ENCODE assay signal across 9 mouse cellular contexts in the genomic region with DNA sequence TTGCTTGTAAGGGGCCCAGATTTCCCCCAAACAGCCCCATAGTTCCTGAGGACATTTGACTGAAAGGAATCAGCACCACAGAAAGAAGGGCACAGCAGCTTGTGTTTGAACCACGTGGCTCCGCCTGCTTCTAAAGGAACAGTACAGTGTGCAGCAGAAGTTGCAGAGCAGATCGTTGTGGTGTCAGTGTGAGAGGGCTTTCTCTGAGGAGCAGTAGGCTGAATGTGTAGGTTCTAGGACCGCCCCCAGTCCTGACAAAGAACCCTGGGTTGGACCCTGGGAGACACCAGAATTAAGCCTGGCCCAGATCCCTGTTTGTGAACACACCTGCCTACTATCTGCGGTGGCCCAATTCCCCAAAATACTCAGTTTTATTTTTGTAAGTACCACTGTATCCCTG. TPM values are rescaled to one million over a fixed set of nuclear protein-coding genes. Genes with fewer than 3 reads are reported as not detected.
DNase-seq lines count a peak whose midpoint lies in the region; ATAC-seq and TF ChIP-seq lines count a peak whose summit lies in the region.
"Had no signal": no experiment of that assay in that cellular context is flagged by ENCODE, and none has a peak within 500 bp of the region (broad histone marks: within the 10 kb centered on the region; RNA-seq: fewer than 3 reads in every experiment).

No protein-coding gene starts in this region.

- no peaks in the 10 kb centered on the region for H3K9me3 ChIP-seq in kidney, embryonic 15.5 days (replicated peaks)
- no peaks in the 10 kb centered on the region for H3K9me3 ChIP-seq in ES-Bruce4 (replicated peaks; ENCODE audit: control insufficient read depth, insufficient read depth, low read length, poor library complexity, severe bottlenecking)
- H3K9me3 ChIP-seq in liver, embryonic 12.5 days (replicated peaks): no peaks in the 10 kb centered on the region

- H3K4me3 ChIP-seq in kidney, embryonic 15.5 days (replicated peaks): peak overlapping the region; percentile 81
- peak overlapping the region; percentile 17 for H3K4me3 ChIP-seq in ES-Bruce4 (ENCODE audit: low read depth, low read length)
- 0 out of 2 replicates have a peak overlapping the region, but pooled peaks have one; percentile 0 for H3K4me3 ChIP-seq in liver, embryonic 12.5 days

- no peak for TF ChIP-seq POLR2A in ES-Bruce4 (IDR thresholded peaks at IDR 0.05; ENCODE audit: insufficient read depth, low read length)

- peak overlapping the region; percentile 94 for H3K4me2 ChIP-seq in kidney, embryonic 15.5 days
- H3K4me2 ChIP-seq in liver, embryonic 12.5 days: peak overlapping the region; percentile 86

- peaks cover 40% of the 10 kb centered on the region for H3K4me1 ChIP-seq in kidney, embryonic 15.5 days
- H3K4me1 ChIP-seq in ES-Bruce4 (ENCODE audit: control insufficient read depth, insufficient read depth, low read length): no peaks in the 10 kb centered on the region
- peaks cover 87% of the 10 kb centered on the region for H3K4me1 ChIP-seq in liver, embryonic 12.5 days

- no peak for ATAC-seq in kidney, embryonic 15.5 days (replicated peaks; ENCODE audit: low FRiP score)
- no peak for ATAC-seq in liver, embryonic 12.5 days
- no peak for ATAC-seq in inflammation-experienced regulatory T-cells, adult 6 months

- no peak for TF ChIP-seq CTCF in ES-Bruce4 (IDR thresholded peaks at IDR 0.05; ENCODE audit: low read depth, low read length)

- 69% methylated on average over 5 of the region's 5 CpGs for WGBS in kidney, embryonic 15.5 days
- 55% methylated on average over 5 of the region's 5 CpGs for WGBS in liver, embryonic 12.5 days (ENCODE audit: insufficient replicate concordance)

- TF ChIP-seq EP300 in ES-Bruce4 (IDR thresholded peaks at IDR 0.05; ENCODE audit: insufficient read depth, low read depth, low read length): no peak

- peaks cover 27% of the 10 kb centered on the region for H3K36me3 ChIP-seq in kidney, embryonic 15.5 days
- no peaks in the 10 kb centered on the region for H3K36me3 ChIP-seq in ES-Bruce4 (ENCODE audit: control insufficient read depth, insufficient read depth, low read length, poor library complexity, severe bottlenecking)
- H3K36me3 ChIP-seq in liver, embryonic 12.5 days: peaks cover 19% of the 10 kb centered on the region

- H3K27ac ChIP-seq in kidney, embryonic 15.5 days: no peak overlapping the region
- H3K27ac ChIP-seq in ES-Bruce4 (ENCODE audit: insufficient read depth, low read length): no peak overlapping the region
- peak overlapping the region; percentile 83 for H3K27ac ChIP-seq in liver, embryonic 12.5 days

- no peaks in the 10 kb centered on the region for H3K27me3 ChIP-seq in kidney, embryonic 15.5 days
- H3K27me3 ChIP-seq in ES-Bruce4 (ENCODE audit: control insufficient read depth, insufficient read depth, low read length, poor library complexity, severe bottlenecking): no peaks in the 10 kb centered on the region
- H3K27me3 ChIP-seq in liver, embryonic 12.5 days (replicated peaks): no peaks in the 10 kb centered on the region

- DNase-seq in kidney, postnatal 14 days: no peak
- peak; percentile 46 for DNase-seq in ZHBTc4 (ENCODE audit: low read depth, low spot score)
- DNase-seq in urinary bladder, adult 2 months (ENCODE audit: low spot score): no peak
- no peak for DNase-seq in ovary, postnatal 10 days (ENCODE audit: low spot score)
- DNase-seq: heart, postnatal 4 days had no signal

- 0 out of 2 replicates have a peak overlapping the region, but pooled peaks have one; percentile 91 for H3K9ac ChIP-seq in kidney, embryonic 15.5 days
- H3K9ac ChIP-seq in ES-Bruce4 (ENCODE audit: low read depth, poor library complexity, severe bottlenecking): peak overlapping the region; percentile 78
- peak overlapping the region; percentile 81; the same call in 1 of the 2 replicates for H3K9ac ChIP-seq in liver, embryonic 12.5 days

RNA-seq across cellular contexts. Expression of gene Orai3, which starts 1.6 kb away (rescaled TPM):
- polyA plus RNA-seq in kidney, embryonic 15.5 days (2015; fragmentation: Nextera tagmentation; extraction: Ambion mirVana): 25.1 and 26.7 TPM in 2 replicates
- 20.2 and 23.2 TPM in 2 replicates for polyA plus RNA-seq in ES-Bruce4 (2011; ENCODE audit: insufficient read depth, insufficient read length, low read depth, missing spikeins)
- 14.8 and 15.0 TPM in 2 replicates for polyA plus RNA-seq in liver, embryonic 12.5 days (2016; fragmentation: Nextera tagmentation; extraction: Ambion mirVana)
- 10 to 100 TPM; 11.3 to 14.3 (median 14.2) TPM for polyA plus RNA-seq in inflammation-experienced regulatory T-cells, adult 6 months (2017; shearing (Covaris generic))
- polyA plus RNA-seq in urinary bladder, adult 2 months (2012; rRNA removed): 36.0 and 42.3 TPM in 2 replicates

RNA-seq across cellular contexts. Expression of gene Setd1a, which starts 5.2 kb away (rescaled TPM):
- polyA plus RNA-seq in kidney, embryonic 15.5 days (2015; fragmentation: Nextera tagmentation; extraction: Ambion mirVana): 23.2 and 25.9 TPM in 2 replicates
- 49.1 and 51.7 TPM in 2 replicates for polyA plus RNA-seq in ES-Bruce4 (2011; ENCODE audit: insufficient read depth, insufficient read length, low read depth, missing spikeins)
- polyA plus RNA-seq in liver, embryonic 12.5 days (2016; fragmentation: Nextera tagmentation; extraction: Ambion mirVana): 13.1 and 13.7 TPM in 2 replicates
- polyA plus RNA-seq in inflammation-experienced regulatory T-cells, adult 6 months (2017; shearing (Covaris generic)): 1 to 10 TPM; 3.9 to 7.9 (median 6.8) TPM
- polyA plus RNA-seq in urinary bladder, adult 2 months (2012; rRNA removed): 4.8 and 13.9 TPM in 2 replicates

RNA-seq across cellular contexts. Expression of gene Gm49388, which starts 14.1 kb away (rescaled TPM):
- polyA plus RNA-seq in kidney, embryonic 15.5 days (2015; fragmentation: Nextera tagmentation; extraction: Ambion mirVana): not detected in 2 replicates
- polyA plus RNA-seq in ES-Bruce4 (2011; ENCODE audit: insufficient read depth, insufficient read length, low read depth, missing spikeins): not detected in 2 replicates
- polyA plus RNA-seq in liver, embryonic 12.5 days (2016; fragmentation: Nextera tagmentation; extraction: Ambion mirVana): not detected in 2 replicates
- polyA plus RNA-seq in inflammation-experienced regulatory T-cells, adult 6 months (2017; shearing (Covaris generic)): not detected
- 0.21 TPM in 1 of 2 replicates, not detected in the other for polyA plus RNA-seq in urinary bladder, adult 2 months (2012; rRNA removed)

RNA-seq across cellular contexts. Expression of gene Fbxl19, which starts 26.9 kb away (rescaled TPM):
- 5.6 and 6.8 TPM in 2 replicates for polyA plus RNA-seq in kidney, embryonic 15.5 days (2015; fragmentation: Nextera tagmentation; extraction: Ambion mirVana)
- 55.1 and 58.3 TPM in 2 replicates for polyA plus RNA-seq in ES-Bruce4 (2011; ENCODE audit: insufficient read depth, insufficient read length, low read depth, missing spikeins)
- polyA plus RNA-seq in liver, embryonic 12.5 days (2016; fragmentation: Nextera tagmentation; extraction: Ambion mirVana): 3.7 TPM in 2 replicates
- under 1 TPM; 0.31 to 0.87 (median 0.84) TPM for polyA plus RNA-seq in inflammation-experienced regulatory T-cells, adult 6 months (2017; shearing (Covaris generic))
- 14.5 and 15.5 TPM in 2 replicates for polyA plus RNA-seq in urinary bladder, adult 2 months (2012; rRNA removed)

RNA-seq across cellular contexts. Expression of gene Hsd3b7, which starts 29.1 kb away (rescaled TPM):
- 23.0 and 27.6 TPM in 2 replicates for polyA plus RNA-seq in kidney, embryonic 15.5 days (2015; fragmentation: Nextera tagmentation; extraction: Ambion mirVana)
- polyA plus RNA-seq in ES-Bruce4 (2011; ENCODE audit: insufficient read depth, insufficient read length, low read depth, missing spikeins): 7.9 and 11.2 TPM in 2 replicates
- polyA plus RNA-seq in liver, embryonic 12.5 days (2016; fragmentation: Nextera tagmentation; extraction: Ambion mirVana): 28.0 and 29.8 TPM in 2 replicates
- 1 to 10 TPM; 3.6 to 5.5 (median 5.2) TPM for polyA plus RNA-seq in inflammation-experienced regulatory T-cells, adult 6 months (2017; shearing (Covaris generic))
- polyA plus RNA-seq in urinary bladder, adult 2 months (2012; rRNA removed): 65.7 and 77.6 TPM in 2 replicates

Comparison
In these comparisons a context has a peak if more than half of its experiments do, and no peak if none do; other contexts are left out.
1. H3K4me3 ChIP-seq: peak in every context shown above with its lines; median percentile 81 in kidney, embryonic 15.5 days; 17 in ES-Bruce4; 0 in liver, embryonic 12.5 days.